In genomic region chr13:55715167-55715512, GRCm38 (mm10) we compare ENCODE assay signal across 8 mouse cellular contexts. TPM values are rescaled to one million over a fixed set of nuclear protein-coding genes. Genes with fewer than 3 reads are reported as not detected.
DNase-seq lines count a peak whose midpoint lies in the region; ATAC-seq and TF ChIP-seq lines count a peak whose summit lies in the region.

No protein-coding gene starts in this region.

- H3K27me3 ChIP-seq in hindbrain, embryonic 13.5 days: no peaks in the 10 kb centered on the region
- no peaks in the 10 kb centered on the region for H3K27me3 ChIP-seq in midbrain, embryonic 13.5 days

- H3K9me3 ChIP-seq in hindbrain, embryonic 13.5 days: no peaks in the 10 kb centered on the region
- no peaks in the 10 kb centered on the region for H3K9me3 ChIP-seq in midbrain, embryonic 13.5 days

- H3K4me3 ChIP-seq in bone marrow, adult 2 months (replicated peaks; ENCODE audit: control insufficient read depth, low read depth, low read length): peak overlapping the region; percentile 92
- H3K4me3 ChIP-seq in hindbrain, embryonic 13.5 days: peak overlapping the region; percentile 86
- H3K4me3 ChIP-seq in midbrain, embryonic 13.5 days (replicated peaks): peak overlapping the region; percentile 76

- ATAC-seq in hindbrain, embryonic 13.5 days (ENCODE audit: low FRiP score): peak; percentile 16; the same call in 1 of the 2 replicates
- peak; percentile 44 for ATAC-seq in midbrain, embryonic 13.5 days

- 12% methylated on average over 5 of the region's 5 CpGs for WGBS in bone marrow, adult 2 months
- 8% methylated on average over 5 of the region's 5 CpGs for WGBS in hindbrain, embryonic 13.5 days
- 5% methylated on average over 5 of the region's 5 CpGs for WGBS in midbrain, embryonic 13.5 days

- TF ChIP-seq POLR2A in bone marrow, adult 2 months (IDR thresholded peaks at IDR 0.05; ENCODE audit: borderline replicate concordance, control insufficient read depth, low read depth, low read length): no peak

- peak overlapping the region; percentile 71 for H3K4me2 ChIP-seq in hindbrain, embryonic 13.5 days
- H3K4me2 ChIP-seq in midbrain, embryonic 13.5 days (replicated peaks): peak overlapping the region; percentile 65

- H3K27ac ChIP-seq in bone marrow, adult 2 months (ENCODE audit: control insufficient read depth, insufficient read depth, low read depth, low read length, poor library complexity): peak overlapping the region; percentile 75; the same call in 1 of the 2 replicates
- H3K27ac ChIP-seq in hindbrain, embryonic 13.5 days: peak overlapping the region; percentile 98
- peak overlapping the region; percentile 94 for H3K27ac ChIP-seq in midbrain, embryonic 13.5 days

- peak overlapping the region; percentile 97 for H3K9ac ChIP-seq in hindbrain, embryonic 13.5 days
- peak overlapping the region; percentile 93 for H3K9ac ChIP-seq in midbrain, embryonic 13.5 days (replicated peaks)

- H3K4me1 ChIP-seq in bone marrow, adult 2 months (ENCODE audit: control insufficient read depth, insufficient read depth, low read length): no peaks in the 10 kb centered on the region; the same call in none of the 2 replicates
- peaks cover 34% of the 10 kb centered on the region for H3K4me1 ChIP-seq in hindbrain, embryonic 13.5 days (replicated peaks)
- peaks cover 26% of the 10 kb centered on the region for H3K4me1 ChIP-seq in midbrain, embryonic 13.5 days (replicated peaks)

- H3K36me3 ChIP-seq in hindbrain, embryonic 13.5 days: peaks cover 26% of the 10 kb centered on the region
- H3K36me3 ChIP-seq in midbrain, embryonic 13.5 days: peaks cover 26% of the 10 kb centered on the region

- TF ChIP-seq CTCF in bone marrow, adult 2 months (IDR thresholded peaks at IDR 0.05; ENCODE audit: control insufficient read depth, insufficient read depth, low read length): no peak

- DNase-seq in kidney, adult 11 months: peak; percentile 16
- no peak for DNase-seq in kidney, adult 8-10 months
- no peak for DNase-seq in retina, embryonic 14.5 days (ENCODE audit: low spot score)
- DNase-seq in cerebellum, postnatal 14 days: no peak
- no peak for DNase-seq in layer of hippocampus, postnatal 14 days (ENCODE audit: low spot score in 2 of 2)

RNA-seq across cellular contexts. Expression of gene Txndc15, which starts 0.7 kb away (rescaled TPM):
- 10.0 and 12.3 TPM in 2 replicates for polyA plus RNA-seq in bone marrow, adult 2 months (2011; ENCODE audit: insufficient read depth, insufficient read length, low replicate concordance, missing spikeins)
- polyA plus RNA-seq in hindbrain, embryonic 13.5 days (2015; fragmentation: Nextera tagmentation; extraction: Ambion mirVana): 141 and 142 TPM in 2 replicates
- polyA plus RNA-seq in midbrain, embryonic 13.5 days (2015; fragmentation: Nextera tagmentation; extraction: Ambion mirVana): 121 and 129 TPM in 2 replicates
- total RNA-seq in layer of hippocampus, postnatal 14 days (2021): 10 to 100 TPM; 63.3 to 67.4 TPM

RNA-seq across cellular contexts. Expression of gene Pcbd2, which starts 12.0 kb away (rescaled TPM):
- polyA plus RNA-seq in bone marrow, adult 2 months (2011; ENCODE audit: insufficient read depth, insufficient read length, low replicate concordance, missing spikeins): 22.8 and 24.1 TPM in 2 replicates
- polyA plus RNA-seq in hindbrain, embryonic 13.5 days (2015; fragmentation: Nextera tagmentation; extraction: Ambion mirVana): 23.3 and 26.0 TPM in 2 replicates
- polyA plus RNA-seq in midbrain, embryonic 13.5 days (2015; fragmentation: Nextera tagmentation; extraction: Ambion mirVana): 19.7 and 23.0 TPM in 2 replicates
- 10 to 100 TPM; 27.2 to 33.4 TPM for total RNA-seq in layer of hippocampus, postnatal 14 days (2021)

RNA-seq across cellular contexts. Expression of gene B230219D22Rik, which starts 22.2 kb away (rescaled TPM):
- polyA plus RNA-seq in bone marrow, adult 2 months (2011; ENCODE audit: insufficient read depth, insufficient read length, low replicate concordance, missing spikeins): 10.9 and 13.9 TPM in 2 replicates
- 67.5 and 70.8 TPM in 2 replicates for polyA plus RNA-seq in hindbrain, embryonic 13.5 days (2015; fragmentation: Nextera tagmentation; extraction: Ambion mirVana)
- polyA plus RNA-seq in midbrain, embryonic 13.5 days (2015; fragmentation: Nextera tagmentation; extraction: Ambion mirVana): 69.3 and 72.6 TPM in 2 replicates
- 10 to 100 TPM; 79.5 to 82.6 TPM for total RNA-seq in layer of hippocampus, postnatal 14 days (2021)
